Mouse (Mus musculus): Measurements from ENCODE around the gene Tnc. TPM values are rescaled to one million over a fixed set of nuclear protein-coding genes. Genes with fewer than 3 reads are reported as not detected.

Tnc gene
- polyA plus RNA-seq, 1 experiment from 2014 or later, result 4.0 TPM

Other genes with a start within 250 kb of the Tnc start
- gene Tnfsf8, start 185.7 kb downstream of the Tnc start, polyA plus RNA-seq (2014; fragmentation: Nextera tagmentation; extraction: Ambion mirVana), result not detected in 2 replicates